7 mouse cellular contexts compared by ENCODE assay signal in the genomic region with DNA sequence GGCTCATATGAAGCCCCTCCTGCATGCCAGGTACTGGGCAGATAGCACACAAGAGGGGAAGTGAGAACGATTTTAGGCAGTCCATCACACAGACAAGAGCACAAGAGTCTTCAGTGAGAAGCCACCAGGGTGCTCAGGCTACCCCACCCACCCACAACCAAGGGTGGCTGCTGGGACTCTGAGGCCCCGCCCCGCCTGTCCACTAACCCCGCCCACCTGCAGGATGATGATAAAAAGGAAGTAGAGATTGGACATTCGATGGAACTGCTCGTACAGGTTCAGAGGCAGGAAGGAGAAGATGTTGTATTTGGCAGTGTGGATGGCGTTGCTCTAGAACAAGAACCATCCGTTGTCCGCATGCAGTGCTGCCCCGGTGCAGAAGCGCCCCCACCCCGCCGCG. TPM values are rescaled to one million over a fixed set of nuclear protein-coding genes. Genes with fewer than 3 reads are reported as not detected.
DNase-seq lines count a peak whose midpoint lies in the region; ATAC-seq and TF ChIP-seq lines count a peak whose summit lies in the region.

No protein-coding gene starts in this region.

- 12% methylated on average over 14 of the region's 14 CpGs for WGBS in forebrain, embryonic 11.5 days

- no peaks in the 10 kb centered on the region for H3K9me3 ChIP-seq in forebrain, embryonic 11.5 days (ENCODE audit: control insufficient read depth, low read length)

- H3K4me3 ChIP-seq in forebrain, embryonic 11.5 days (ENCODE audit: low read depth, low read length): no peak overlapping the region
- H3K4me3 ChIP-seq in layer of hippocampus, adult 2 months: no peak overlapping the region

- H3K27me3 ChIP-seq in forebrain, embryonic 11.5 days (ENCODE audit: control insufficient read depth, insufficient read depth, low read length): peaks cover 7% of the 10 kb centered on the region

- ATAC-seq in forebrain, embryonic 11.5 days (replicated peaks; ENCODE audit: low FRiP score): no peak

- no peak overlapping the region for H3K27ac ChIP-seq in forebrain, embryonic 11.5 days (ENCODE audit: low read depth, low read length)
- no peak overlapping the region for H3K27ac ChIP-seq in layer of hippocampus, adult 2 months

- TF ChIP-seq CTCF in layer of hippocampus, adult 2 months (conservative IDR thresholded peaks at IDR 0.05): no peak

- peak overlapping the region; percentile 6; the same call in 1 of the 2 replicates for H3K4me2 ChIP-seq in forebrain, embryonic 11.5 days (ENCODE audit: low read depth, low read length, severe bottlenecking)

- DNase-seq in thymus, postnatal 25 days: peak; percentile 28
- no peak for DNase-seq in thymus, adult 18-20 months
- no peak for DNase-seq in forebrain, embryonic 11.5 days (ENCODE audit: low spot score)
- DNase-seq in lung, postnatal 36 days: peak; percentile 46
- no peak for DNase-seq in left cerebral cortex, postnatal 4 days
- no peak for DNase-seq in layer of hippocampus, adult 2 months (ENCODE audit: low spot score in 2 of 2)
- no peak for DNase-seq in urinary bladder, postnatal 4 days (ENCODE audit: low spot score in 2 of 2)

- no peaks in the 10 kb centered on the region for H3K36me3 ChIP-seq in forebrain, embryonic 11.5 days (ENCODE audit: control insufficient read depth, insufficient read depth, low read length)

- H3K4me1 ChIP-seq in forebrain, embryonic 11.5 days (replicated peaks; ENCODE audit: control insufficient read depth, insufficient read depth, low read length): 0 out of 2 replicates have a peak, but pooled peaks cover 2% of the 10 kb centered on the region

- intact Hi-C loops in left cerebral cortex, postnatal 4 days (cut with DNase I): no loop called here

- no peak overlapping the region for H3K9ac ChIP-seq in forebrain, embryonic 11.5 days (ENCODE audit: low read length)

RNA-seq across cellular contexts. Expression of gene Atp8b3, which starts 3.9 kb away (rescaled TPM):
- polyA plus RNA-seq in forebrain, embryonic 11.5 days (2014; fragmentation: Nextera tagmentation; extraction: Ambion mirVana): 0.35 and 0.59 TPM in 2 replicates
- under 1 TPM; 0.14 to 0.20 TPM for total RNA-seq in left cerebral cortex, postnatal 4 days (2021)
- total RNA-seq in layer of hippocampus, adult 2 months (2021): under 1 TPM; 0.12 to 0.31 TPM

RNA-seq across cellular contexts. Expression of gene Rexo1, which starts 26.3 kb away (rescaled TPM):
- 34.9 and 37.1 TPM in 2 replicates for polyA plus RNA-seq in forebrain, embryonic 11.5 days (2014; fragmentation: Nextera tagmentation; extraction: Ambion mirVana)
- 10 to 100 TPM; 65.2 to 67.5 TPM for total RNA-seq in left cerebral cortex, postnatal 4 days (2021)
- 10 to 100 TPM; 51.6 to 52.8 TPM for total RNA-seq in layer of hippocampus, adult 2 months (2021)

RNA-seq across cellular contexts. Expression of gene Onecut3, which starts 40.4 kb away (rescaled TPM):
- polyA plus RNA-seq in forebrain, embryonic 11.5 days (2014; fragmentation: Nextera tagmentation; extraction: Ambion mirVana): 0.49 and 0.53 TPM in 2 replicates
- total RNA-seq in left cerebral cortex, postnatal 4 days (2021): under 1 TPM in 1 of 2 experiments, not detected in 1; 0.24 TPM
- not detected for total RNA-seq in layer of hippocampus, adult 2 months (2021)

RNA-seq across cellular contexts. Expression of gene Klf16, which starts 42.0 kb away (rescaled TPM):
- polyA plus RNA-seq in forebrain, embryonic 11.5 days (2014; fragmentation: Nextera tagmentation; extraction: Ambion mirVana): 5.9 and 7.7 TPM in 2 replicates
- 10 to 100 TPM; 34.1 to 35.5 TPM for total RNA-seq in left cerebral cortex, postnatal 4 days (2021)
- 10 to 100 TPM; 50.8 to 56.8 TPM for total RNA-seq in layer of hippocampus, adult 2 months (2021)

RNA-seq across cellular contexts. Expression of gene Abhd17a, which starts 55.1 kb away (rescaled TPM):
- 94.6 and 121 TPM in 2 replicates for polyA plus RNA-seq in forebrain, embryonic 11.5 days (2014; fragmentation: Nextera tagmentation; extraction: Ambion mirVana)
- 100 to 1,000 TPM; 131 to 133 TPM for total RNA-seq in left cerebral cortex, postnatal 4 days (2021)
- total RNA-seq in layer of hippocampus, adult 2 months (2021): 100 to 1,000 TPM; 158 to 166 TPM

Comparison
In these comparisons a context has a peak if more than half of its experiments do, and no peak if none do; other contexts are left out.
1. DNase-seq: peak in thymus, postnatal 25 days (single experiment) and lung, postnatal 36 days (single experiment); none in thymus, adult 18-20 months (0 of 2), forebrain, embryonic 11.5 days (single experiment), left cerebral cortex, postnatal 4 days (single experiment), layer of hippocampus, adult 2 months (0 of 2) and urinary bladder, postnatal 4 days (0 of 2).